In genomic region chr3:22815842-22816241, GRCm38 (mm10) we compare ENCODE assay signal across 17 mouse cellular contexts.
DNase-seq lines count a peak whose midpoint lies in the region; ATAC-seq and TF ChIP-seq lines count a peak whose summit lies in the region.
"Had no signal": no experiment of that assay in that cellular context is flagged by ENCODE, and none has a peak within 500 bp of the region (broad histone marks: within the 10 kb centered on the region; RNA-seq: fewer than 3 reads in every experiment).

No protein-coding gene starts in this region.

- ATAC-seq in hindbrain, embryonic 11.5 days (ENCODE audit: low FRiP score), result peak; percentile 81
- ATAC-seq in forebrain, postnatal 0 days, result no peak
- ATAC-seq: midbrain, embryonic 15.5 days had no signal

- H3K27me3 ChIP-seq in hindbrain, embryonic 11.5 days (ENCODE audit: control insufficient read depth, insufficient read depth, low read length), result no peaks in the 10 kb centered on the region
- H3K27me3 ChIP-seq in hindbrain, embryonic 10.5 days (ENCODE audit: insufficient read depth, poor library complexity, severe bottlenecking), result no peaks in the 10 kb centered on the region
- no peaks in the 10 kb centered on the region for H3K27me3 ChIP-seq in forebrain, postnatal 0 days (ENCODE audit: insufficient read depth, low read length)
- H3K27me3 ChIP-seq: embryonic facial prominence, embryonic 15.5 days; limb, embryonic 13.5 days; midbrain, embryonic 15.5 days had no signal

- TF ChIP-seq CTCF in forebrain, postnatal 0 days (IDR thresholded peaks at IDR 0.05; ENCODE audit: low read depth), result no peak

- no peak for DNase-seq in hindbrain, embryonic 11.5 days (ENCODE audit: low spot score)
- DNase-seq in hindbrain, embryonic 10.5 days (ENCODE audit: low spot score), result no peak
- peak; percentile 4 for DNase-seq in brain, embryonic 18.5 days (ENCODE audit: low read depth, low spot score)
- DNase-seq in forebrain, postnatal 0 days, result peak; percentile 8
- DNase-seq in retina, postnatal 7 days (ENCODE audit: low read depth, low spot score), result peak; percentile 13
- no peak for DNase-seq in adrenal gland, adult 2 months
- DNase-seq in heart, postnatal 10 days, result no peak
- DNase-seq: cerebellum, adult 11 months; cerebellum, postnatal 36 days; gastrocnemius, postnatal 14 days; heart, adult 2 months; kidney, adult 9 months; kidney, postnatal 36 days had no signal

- H3K4me3 ChIP-seq in hindbrain, embryonic 11.5 days (ENCODE audit: low read depth, low read length), result no peak overlapping the region
- no peak overlapping the region for H3K4me3 ChIP-seq in hindbrain, embryonic 10.5 days
- H3K4me3 ChIP-seq in forebrain, postnatal 0 days (ENCODE audit: low read depth, low read length), result no peak overlapping the region
- H3K4me3 ChIP-seq: embryonic facial prominence, embryonic 15.5 days; heart, adult 2 months; limb, embryonic 13.5 days; midbrain, embryonic 15.5 days had no signal

- H3K4me1 ChIP-seq in hindbrain, embryonic 11.5 days (replicated peaks; ENCODE audit: control insufficient read depth, insufficient read depth, low read length), result no peaks in the 10 kb centered on the region
- no peaks in the 10 kb centered on the region for H3K4me1 ChIP-seq in hindbrain, embryonic 10.5 days (replicated peaks)
- peaks cover 3% of the 10 kb centered on the region; the same call in 1 of the 2 replicates for H3K4me1 ChIP-seq in forebrain, postnatal 0 days (ENCODE audit: insufficient read depth)
- H3K4me1 ChIP-seq: embryonic facial prominence, embryonic 15.5 days; limb, embryonic 13.5 days; midbrain, embryonic 15.5 days had no signal

- 64% methylated on average over 2 of the region's 2 CpGs for WGBS in hindbrain, embryonic 11.5 days
- WGBS in hindbrain, embryonic 10.5 days, result 82% methylated on average over 2 of the region's 2 CpGs
- WGBS in forebrain, postnatal 0 days, result 12% methylated on average over 2 of the region's 2 CpGs

- no peaks in the 10 kb centered on the region for H3K36me3 ChIP-seq in hindbrain, embryonic 11.5 days (ENCODE audit: control insufficient read depth, insufficient read depth, low read length)
- H3K36me3 ChIP-seq in hindbrain, embryonic 10.5 days, result no peaks in the 10 kb centered on the region
- H3K36me3 ChIP-seq in forebrain, postnatal 0 days (ENCODE audit: insufficient read depth), result no peaks in the 10 kb centered on the region
- H3K36me3 ChIP-seq: embryonic facial prominence, embryonic 15.5 days; limb, embryonic 13.5 days; midbrain, embryonic 15.5 days had no signal

- no peak overlapping the region for H3K9ac ChIP-seq in hindbrain, embryonic 11.5 days (ENCODE audit: low read depth, low read length)
- no peak overlapping the region for H3K9ac ChIP-seq in forebrain, postnatal 0 days
- H3K9ac ChIP-seq: embryonic facial prominence, embryonic 15.5 days; limb, embryonic 13.5 days; liver, embryonic 14.5 days; midbrain, embryonic 15.5 days had no signal

- no peak overlapping the region for H3K4me2 ChIP-seq in hindbrain, embryonic 11.5 days (replicated peaks; ENCODE audit: low read depth, low read length)
- no peak overlapping the region for H3K4me2 ChIP-seq in forebrain, postnatal 0 days (ENCODE audit: low read depth)
- H3K4me2 ChIP-seq: embryonic facial prominence, embryonic 15.5 days; limb, embryonic 13.5 days; midbrain, embryonic 15.5 days had no signal

- H3K27ac ChIP-seq in hindbrain, embryonic 11.5 days (ENCODE audit: low read depth, low read length), result no peak overlapping the region
- H3K27ac ChIP-seq in hindbrain, embryonic 10.5 days, result no peak overlapping the region
- no peak overlapping the region for H3K27ac ChIP-seq in forebrain, postnatal 0 days (ENCODE audit: low read depth, low read length)
- H3K27ac ChIP-seq: embryonic facial prominence, embryonic 15.5 days; heart, adult 2 months; limb, embryonic 13.5 days; liver, embryonic 14.5 days; midbrain, embryonic 15.5 days had no signal

- H3K9me3 ChIP-seq in hindbrain, embryonic 11.5 days (ENCODE audit: control insufficient read depth, low read length), result no peaks in the 10 kb centered on the region
- no peaks in the 10 kb centered on the region for H3K9me3 ChIP-seq in hindbrain, embryonic 10.5 days
- H3K9me3 ChIP-seq in forebrain, postnatal 0 days (ENCODE audit: low read length), result no peaks in the 10 kb centered on the region
- H3K9me3 ChIP-seq: embryonic facial prominence, embryonic 15.5 days; limb, embryonic 13.5 days; midbrain, embryonic 15.5 days had no signal

- intact Hi-C loops in heart, postnatal 10 days (cut with DNase I), result no loop called here

Comparison
In these comparisons a context has a peak if more than half of its experiments do, and no peak if none do; other contexts are left out.
1. DNase-seq: peak in brain, embryonic 18.5 days (single experiment), forebrain, postnatal 0 days (single experiment) and retina, postnatal 7 days (single experiment); none in hindbrain, embryonic 11.5 days (single experiment), hindbrain, embryonic 10.5 days (single experiment), adrenal gland, adult 2 months (single experiment) and heart, postnatal 10 days (0 of 2).